Mouse (Mus musculus) adrenal gland, adult 2 months (tissue): ENCODE measurements at regions not wholly inside any gene's neighbourhood (a gene's known extent, or its start where the extent isn't known, plus 50 kb on each side); places are given as distances from the start of the nearest gene placed in this dataset.

Source experiments
- DNase-seq: peaks from one replicate; pipeline ENCODE4 v3.0.0; 2021

DNA sequence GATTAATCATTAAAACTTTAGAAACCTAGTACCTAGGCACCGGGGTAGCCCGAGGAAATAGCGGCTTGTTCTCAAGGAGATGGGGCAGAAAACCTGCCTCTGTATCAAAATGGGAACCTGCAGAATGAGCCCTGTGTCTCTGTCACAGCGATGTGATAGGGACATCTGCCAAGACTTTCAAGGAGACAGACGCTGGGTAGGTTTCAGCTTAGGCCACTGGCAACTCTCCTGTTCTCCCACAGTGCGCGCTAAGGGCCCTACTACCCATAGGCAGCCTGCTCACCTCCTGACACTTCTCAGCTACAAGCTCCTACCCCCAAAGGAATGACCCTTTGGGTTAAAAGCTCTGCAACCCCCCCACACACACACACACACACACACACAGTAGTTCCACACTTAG lies 396.4 kb downstream of the Sox9 start:
- no peak for DNase-seq

DNA sequence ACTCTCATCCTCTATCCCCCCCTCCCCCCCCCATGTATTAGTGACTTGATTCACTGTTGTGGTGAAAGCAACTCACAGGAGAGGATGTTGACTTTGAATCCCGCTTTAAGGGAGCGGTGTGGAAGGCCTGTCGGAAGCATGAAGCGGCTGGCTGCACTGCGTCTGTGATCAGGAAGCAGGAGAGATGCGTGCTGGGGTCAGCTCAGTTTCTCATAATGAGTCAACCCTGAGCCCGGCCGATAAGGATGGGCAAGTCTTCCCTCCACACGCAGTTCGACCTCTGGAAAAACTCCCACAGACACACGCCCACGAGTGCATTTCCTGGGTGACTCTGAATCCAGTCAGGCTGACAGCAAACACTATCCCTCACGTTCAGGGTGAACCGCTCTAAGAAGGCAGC lies 398.0 kb downstream of the Sox9 start:
- no peak for DNase-seq

DNA sequence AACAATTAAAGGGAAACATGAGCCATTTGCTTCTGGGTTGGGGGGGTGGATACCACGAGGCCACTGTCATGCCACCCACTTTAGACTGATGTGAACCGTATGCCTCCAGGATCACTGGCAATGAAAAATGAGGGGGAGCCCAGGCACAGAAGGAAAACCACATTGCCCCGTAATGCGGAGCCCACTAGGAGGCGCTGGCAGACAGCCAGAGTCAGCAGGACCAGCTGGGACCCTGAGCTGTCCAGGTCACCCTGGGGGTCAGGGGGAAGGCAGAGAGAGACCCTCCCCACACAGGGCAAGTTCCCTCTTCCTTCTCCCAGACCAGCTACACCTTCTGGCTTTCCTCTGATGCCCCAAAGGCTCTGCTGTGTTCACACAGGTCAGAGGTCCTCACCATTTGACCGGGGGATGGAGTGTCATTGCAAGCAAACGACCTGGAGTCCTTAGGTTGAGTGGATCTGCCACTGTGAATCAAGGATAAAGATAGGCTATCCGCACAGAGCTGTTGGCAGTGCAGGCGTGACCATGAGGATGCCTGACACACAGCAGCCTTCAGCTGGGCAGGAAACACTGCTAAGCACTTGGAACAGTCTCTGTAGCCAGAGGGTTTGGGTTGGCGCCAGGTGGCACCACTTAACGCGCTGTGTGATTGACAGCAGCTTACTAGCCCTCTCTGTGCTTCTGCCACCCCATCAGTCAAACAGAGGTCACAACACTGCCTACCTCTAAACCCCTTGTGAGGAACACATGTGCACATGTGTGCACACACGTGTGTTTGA lies 400.2 kb downstream of the Sox9 start:
- DNase-seq: no peak

GRCm38 (mm10) chr11:113183556-113183955 lies 401.5 kb downstream of the Sox9 start:
- DNase-seq: no peak

DNA sequence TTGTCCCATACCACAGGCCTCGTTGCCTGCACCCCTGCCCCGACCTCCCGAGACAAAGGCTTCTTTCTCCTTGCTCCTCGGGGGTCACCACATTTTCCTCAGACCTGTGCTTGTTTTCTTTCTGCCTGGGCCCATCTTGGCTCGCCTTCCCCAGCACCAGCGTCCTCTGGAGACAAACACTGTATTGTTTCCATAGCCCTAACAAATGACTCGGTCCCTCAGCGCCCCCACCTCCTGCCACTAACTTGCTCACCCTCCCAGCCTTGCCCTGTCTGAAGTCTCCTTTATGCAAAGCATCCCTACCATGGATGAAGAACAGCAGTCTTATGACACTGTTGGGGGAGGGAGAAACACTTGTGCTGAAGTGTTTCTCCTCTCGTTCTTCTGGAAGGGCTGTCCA lies 402.1 kb downstream of the Sox9 start:
- DNase-seq: no peak

- no peak for DNase-seq
These were observed 405.4 kb downstream of the Sox9 start for GRCm38 (mm10) chr11:113187407-113187806.

- no peak for DNase-seq
These were observed 406.4 kb downstream of the Sox9 start for GRCm38 (mm10) chr11:113188263-113188920.

DNA sequence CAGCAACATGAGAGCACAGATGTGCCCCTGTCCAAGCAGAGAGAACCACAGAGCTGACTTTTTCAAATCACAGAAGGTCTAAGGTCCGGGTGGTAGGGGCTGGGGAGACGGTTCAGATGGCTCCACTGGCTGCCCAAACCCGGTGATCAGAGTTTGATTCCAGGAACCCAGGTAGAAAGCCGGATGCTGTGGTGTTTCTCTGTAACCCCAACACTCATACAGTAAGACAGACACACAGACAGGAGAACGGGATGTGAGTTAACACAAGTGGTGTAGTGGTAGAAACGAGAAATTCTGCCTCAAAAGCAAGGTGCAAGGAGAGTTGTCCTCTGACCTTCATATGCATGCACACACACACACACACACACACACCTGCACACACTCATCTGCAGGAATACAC lies 408.0 kb downstream of the Sox9 start:
- no peak for DNase-seq

DNA sequence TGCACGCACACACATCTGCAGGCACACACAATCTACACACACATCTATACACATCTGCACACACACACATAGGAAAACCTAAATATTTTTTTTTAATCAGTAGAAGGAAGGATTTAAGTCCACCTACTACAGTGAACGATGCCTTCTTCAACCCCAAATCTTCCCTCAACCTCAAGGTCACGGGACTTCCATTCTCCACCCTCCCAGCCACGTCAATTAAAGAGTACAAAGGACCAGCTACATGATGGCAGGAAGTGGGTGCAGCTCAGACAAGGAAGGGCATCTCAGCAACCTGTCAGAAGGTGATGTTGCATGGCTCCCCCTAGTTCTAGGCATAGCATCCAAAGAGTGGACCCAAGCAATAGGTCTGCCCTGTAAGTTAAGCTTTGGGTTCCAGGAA lies 408.5 kb downstream of the Sox9 start:
- no peak for DNase-seq

DNA sequence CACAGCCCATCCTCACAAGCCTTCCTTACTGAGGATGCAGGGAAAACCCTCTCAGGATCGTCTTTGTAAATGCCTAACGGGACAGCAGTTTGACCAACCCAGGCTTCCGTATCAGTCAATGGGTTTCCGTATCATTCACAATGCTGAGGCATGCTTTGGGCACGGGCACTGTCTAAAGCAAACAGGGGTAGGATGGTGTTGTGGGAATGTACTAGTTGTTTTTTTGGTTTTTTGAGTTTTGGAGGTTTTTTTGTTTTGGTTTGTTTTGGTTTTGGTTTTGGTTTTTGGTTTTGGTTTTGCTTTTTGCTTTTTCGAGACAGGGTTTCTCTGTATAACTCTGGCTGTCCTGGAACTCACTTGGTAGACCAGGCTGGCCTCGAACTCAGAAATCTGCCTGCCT lies 409.0 kb downstream of the Sox9 start:
- DNase-seq: no peak

- no peak for DNase-seq
These were observed 410.2 kb downstream of the Sox9 start for GRCm38 (mm10) chr11:113192086-113192856.

GRCm38 (mm10) chr11:113194144-113194827 lies 412.3 kb downstream of the Sox9 start:
- DNase-seq: no peak
